Mouse (Mus musculus): ENCODE measurements around the gene Crybg1.

DNA sequence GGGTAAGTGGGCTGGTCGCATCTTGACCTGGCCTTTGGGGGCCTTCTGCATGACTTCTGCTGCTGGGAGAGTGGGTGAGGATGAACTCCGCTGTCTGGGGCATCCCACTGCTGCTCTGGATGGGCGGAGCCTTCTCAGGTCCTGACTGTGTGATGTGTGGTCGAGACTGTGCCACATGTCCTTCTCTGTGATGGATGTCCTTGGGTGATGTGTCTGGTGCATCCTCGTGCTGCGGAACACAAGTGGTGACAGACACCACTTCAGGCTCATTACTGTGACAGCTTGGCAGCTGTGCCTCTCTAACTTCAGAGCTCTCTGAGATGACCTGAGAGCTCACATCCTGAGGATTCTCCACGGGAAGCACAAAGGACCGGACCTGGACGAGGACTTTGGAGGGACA lies 150.6 kb downstream of the Crybg1 start:
- no peak for TF ChIP-seq CTCF (conservative IDR thresholded peaks at IDR 0.05 in 1 of 2, IDR thresholded peaks at IDR 0.05 in 1 of 2; ENCODE audit: low read depth in 2 of 2, low read length in 2 of 2)
- no peak for TF ChIP-seq IRF4 (IDR thresholded peaks at IDR 0.05; ENCODE audit: low read depth, low read length)
- TF ChIP-seq MAFK (IDR thresholded peaks at IDR 0.05; ENCODE audit: insufficient replicate concordance, low read length): no peak
- TF ChIP-seq RAD21 (IDR thresholded peaks at IDR 0.05; ENCODE audit: low read depth, low read length): no peak
- TF ChIP-seq POLR2A (IDR thresholded peaks at IDR 0.05; ENCODE audit: low read depth, low read length): no peak
- TF ChIP-seq MEF2A (IDR thresholded peaks at IDR 0.05; ENCODE audit: borderline replicate concordance, low read depth, low read length): no peak
- no peak for TF ChIP-seq ZKSCAN1 (IDR thresholded peaks at IDR 0.05; ENCODE audit: borderline replicate concordance, low read depth, low read length)
- no peak for TF ChIP-seq MAZ (IDR thresholded peaks at IDR 0.05; ENCODE audit: low read depth, low read length)
- TF ChIP-seq EP300 (IDR thresholded peaks at IDR 0.05; ENCODE audit: low read length): no peak
- TF ChIP-seq POLR2AphosphoS2 (IDR thresholded peaks at IDR 0.05; ENCODE audit: low read depth, low read length): no peak
